Mouse (Mus musculus) CD8-positive naive resting alpha-beta T cell, adult 2 months (primary cell): ENCODE data around the gene Cep95.
"Not testable (repeated sequence)": the region's sequence is repeated elsewhere in the genome, so short reads cannot be mapped to it uniquely, and the experiment has no call there.

Experiments used
- DNase-seq, 2 experiments: peaks; one replicate each; pipeline ENCODE4 v3.0.0; 2022; ENCODE audit warnings: low read depth in 2 of 2, low spot score in 2 of 2

Cep95 gene

DNA sequence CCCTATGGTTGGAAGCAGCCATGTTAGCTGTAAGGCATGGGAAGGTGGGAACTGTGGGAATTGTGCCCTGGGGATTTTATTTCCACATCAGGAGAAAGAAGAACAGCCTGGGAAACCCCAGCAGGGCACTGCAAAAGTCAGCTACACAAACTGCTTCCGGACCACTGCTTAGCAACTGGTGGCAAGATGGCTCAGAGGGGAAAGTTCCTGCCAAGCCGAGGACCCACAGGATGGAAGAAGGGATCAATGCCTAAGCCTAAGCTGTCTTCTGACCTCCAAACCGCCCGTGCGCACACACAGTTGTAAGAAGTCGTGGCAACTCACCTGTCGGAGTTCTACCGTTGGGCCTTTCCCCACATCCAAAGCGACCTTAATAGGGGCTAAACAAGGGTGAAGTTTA, 16.0 kb upstream of the Cep95 start:
- no peak for DNase-seq

DNA sequence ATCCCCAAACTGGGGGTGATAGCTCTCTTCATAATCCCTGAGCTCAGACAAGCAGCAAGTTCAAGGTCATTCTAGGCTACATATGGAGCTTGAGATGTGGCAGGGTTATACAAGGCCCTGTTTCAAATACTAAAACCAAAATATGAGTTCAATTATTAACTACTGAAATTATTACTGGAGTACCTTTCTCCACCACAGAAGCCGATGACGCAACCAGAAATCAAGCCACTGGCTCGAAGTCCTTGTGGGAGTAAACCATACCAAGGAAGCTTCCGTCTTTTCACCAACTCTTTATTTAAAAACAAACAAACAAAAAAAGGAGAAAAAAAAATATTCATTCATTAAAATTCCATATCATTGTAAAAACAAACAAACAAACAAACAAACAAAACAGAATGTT, 12.1 kb upstream of the Cep95 start:
- DNase-seq: no peak

GRCm38 (mm10) chr11:106777395-106777794, 11.7 kb upstream of the Cep95 start:
- no peak for DNase-seq

GRCm38 (mm10) chr11:106778132-106778531, 10.9 kb upstream of the Cep95 start:
- no peak for DNase-seq

GRCm38 (mm10) chr11:106778589-106779387, 10.3 kb upstream of the Cep95 start:
- no peak for DNase-seq

GRCm38 (mm10) chr11:106779388-106780088, 9.5 kb upstream of the Cep95 start, which contains the start of gene Polg2:
Gene Polg2 (minus strand): TSS chr11:106779537.
- DNase-seq: peak; percentile 93 to 96

GRCm38 (mm10) chr11:106780089-106780425, 9.0 kb upstream of the Cep95 start:
- no peak for DNase-seq

DNA sequence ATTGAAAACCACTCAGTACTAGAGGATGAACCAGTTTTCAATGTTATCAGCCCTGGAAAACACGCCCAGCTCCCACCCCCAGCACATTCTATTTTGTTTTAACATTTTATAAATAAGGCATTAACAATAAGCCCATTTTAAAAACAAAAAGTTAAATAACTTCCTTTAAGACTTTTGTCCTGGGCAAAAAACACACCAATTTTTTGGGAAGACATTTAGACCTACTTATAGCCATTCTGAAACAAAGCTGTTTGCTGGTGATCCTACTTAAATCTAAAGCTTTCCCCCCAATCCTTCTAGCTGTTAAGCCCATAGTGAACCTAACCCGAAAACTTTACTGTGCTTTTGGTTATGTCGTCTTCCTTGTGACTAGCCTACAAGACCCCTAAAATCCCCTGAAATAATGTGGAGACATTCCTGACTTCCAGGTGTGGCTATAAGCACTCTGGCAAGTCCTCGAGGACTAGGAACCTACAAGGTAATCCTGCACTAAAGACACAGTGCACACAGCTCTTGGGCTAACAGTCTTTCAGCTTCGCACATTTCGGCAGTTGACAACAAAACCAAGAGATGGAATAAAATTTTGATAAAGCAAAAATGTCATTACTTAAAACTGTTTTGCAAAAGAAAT, 8.3 kb upstream of the Cep95 start:
- no peak for DNase-seq

- not testable (repeated sequence) for DNase-seq
Observed at GRCm38 (mm10) chr11:106782271-106782670, 6.8 kb upstream of the Cep95 start.

DNA sequence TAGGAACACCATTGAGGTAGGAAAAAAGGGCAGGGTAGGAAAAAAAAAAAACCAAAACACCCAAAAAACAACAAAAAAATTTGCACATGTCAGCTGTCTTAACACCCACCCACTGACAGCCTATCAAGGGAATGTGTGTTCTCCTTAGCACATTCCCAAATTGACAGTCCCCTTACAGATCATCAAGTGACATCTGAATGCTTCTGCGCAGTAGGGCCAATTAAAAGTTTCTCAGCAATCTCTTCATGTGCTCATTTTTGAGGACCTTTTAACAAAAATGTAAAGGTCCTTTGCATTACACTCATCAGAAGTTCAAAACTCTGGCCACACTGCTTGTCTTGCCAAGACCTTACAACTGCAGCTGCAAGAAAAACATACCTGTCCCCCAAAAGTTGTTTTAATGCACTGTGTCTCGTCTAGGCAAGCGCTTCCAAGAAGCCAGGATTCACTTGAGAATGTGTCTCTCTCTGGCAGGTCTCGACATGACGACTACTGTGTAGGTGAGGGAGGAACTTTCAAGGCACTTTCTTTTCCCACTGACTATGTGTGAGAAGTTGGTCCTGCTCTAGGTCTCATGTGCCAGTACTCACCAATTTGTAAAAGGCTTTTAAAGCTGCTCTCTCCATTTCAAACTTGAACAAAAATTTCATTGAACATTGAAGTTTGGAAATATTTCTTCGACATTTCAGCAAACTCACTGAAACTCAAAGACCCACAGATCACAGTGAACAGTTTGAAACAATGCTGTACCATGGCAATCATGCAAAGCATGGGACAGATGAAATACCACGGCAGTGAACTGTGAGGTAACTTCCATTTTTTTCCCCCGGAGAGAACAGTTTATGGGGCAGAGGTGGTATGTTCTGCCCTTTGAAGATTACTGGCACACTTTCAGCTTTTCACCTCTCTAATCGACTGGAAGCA, 5.9 kb upstream of the Cep95 start:
- no peak for DNase-seq

GRCm38 (mm10) chr11:106784476-106784875, 4.6 kb upstream of the Cep95 start:
- no peak for DNase-seq

- DNase-seq: no peak
Observed at GRCm38 (mm10) chr11:106785043-106785442, 4.0 kb upstream of the Cep95 start.

DNA sequence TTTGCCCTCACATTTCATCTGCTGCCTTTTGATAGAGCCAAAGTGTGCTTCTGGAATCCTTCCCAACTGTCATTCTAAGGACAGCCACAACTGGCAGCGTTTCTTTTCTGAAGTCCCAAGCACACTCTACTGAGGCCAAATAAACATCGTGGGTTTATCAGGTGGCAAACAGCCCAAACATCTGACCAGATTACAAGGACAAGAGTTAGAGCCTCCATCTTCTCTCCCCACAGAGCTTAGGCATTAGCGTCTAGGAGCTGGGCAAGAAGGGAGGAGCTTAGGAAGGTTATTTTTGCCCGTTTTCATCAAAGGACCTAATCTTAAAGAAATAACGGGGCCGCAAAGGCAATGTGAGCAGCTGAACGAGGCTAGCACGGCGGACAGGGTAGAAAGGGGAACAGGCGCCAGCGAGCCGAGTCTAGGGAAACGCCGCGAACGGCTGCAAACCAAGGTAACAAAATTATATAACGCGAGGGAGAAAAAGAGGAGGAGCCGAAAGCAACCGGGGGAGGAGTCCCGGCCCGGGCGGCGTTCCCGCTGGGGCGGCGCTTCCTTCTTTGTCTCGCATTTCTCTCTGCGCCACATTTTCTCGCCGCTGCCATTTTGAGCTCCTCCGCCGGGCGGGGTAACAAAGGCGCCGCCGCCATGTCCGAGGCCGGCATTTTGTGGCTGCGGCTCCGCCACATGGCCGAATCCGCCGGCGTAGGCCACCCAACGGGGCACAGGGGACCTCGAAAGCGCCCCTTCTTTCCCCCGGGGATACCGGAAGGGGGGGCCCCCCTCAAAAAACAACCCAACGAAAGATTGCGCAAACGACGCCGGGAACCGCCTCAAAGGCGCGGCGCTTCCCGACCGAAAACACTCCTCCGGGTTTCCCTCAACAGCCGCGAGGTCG, 1.7 kb upstream of the Cep95 start:
- peak; percentile 75 to 78 for DNase-seq

- DNase-seq: peak; percentile 99
Observed at GRCm38 (mm10) chr11:106788026-106788774, 852 bp upstream of the Cep95 start.

GRCm38 (mm10) chr11:106789649-106790048, 597 bp downstream of the Cep95 start:
- DNase-seq: no peak

DNA sequence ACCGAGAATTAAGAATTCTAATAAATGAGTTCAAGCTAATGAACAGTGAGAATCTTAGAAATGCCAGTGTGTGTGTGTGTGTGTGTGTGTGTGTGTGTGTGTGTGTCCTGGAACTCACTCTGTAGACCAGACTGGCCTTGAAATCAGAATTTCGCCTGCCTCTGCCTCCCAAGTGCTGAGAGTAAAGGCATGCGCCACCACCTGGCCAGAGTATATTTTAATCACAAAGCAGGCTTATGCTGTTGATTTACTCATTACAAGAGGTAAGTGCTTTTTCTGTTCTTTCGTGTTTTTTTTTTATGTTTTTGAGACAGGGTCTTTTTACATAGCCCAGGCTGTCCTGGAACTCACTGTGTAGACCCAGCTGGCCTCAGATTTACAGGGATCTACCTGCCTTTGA, 4.8 kb downstream of the Cep95 start:
- DNase-seq: no peak

GRCm38 (mm10) chr11:106795679-106796078, 6.6 kb downstream of the Cep95 start:
- DNase-seq: no peak

DNA sequence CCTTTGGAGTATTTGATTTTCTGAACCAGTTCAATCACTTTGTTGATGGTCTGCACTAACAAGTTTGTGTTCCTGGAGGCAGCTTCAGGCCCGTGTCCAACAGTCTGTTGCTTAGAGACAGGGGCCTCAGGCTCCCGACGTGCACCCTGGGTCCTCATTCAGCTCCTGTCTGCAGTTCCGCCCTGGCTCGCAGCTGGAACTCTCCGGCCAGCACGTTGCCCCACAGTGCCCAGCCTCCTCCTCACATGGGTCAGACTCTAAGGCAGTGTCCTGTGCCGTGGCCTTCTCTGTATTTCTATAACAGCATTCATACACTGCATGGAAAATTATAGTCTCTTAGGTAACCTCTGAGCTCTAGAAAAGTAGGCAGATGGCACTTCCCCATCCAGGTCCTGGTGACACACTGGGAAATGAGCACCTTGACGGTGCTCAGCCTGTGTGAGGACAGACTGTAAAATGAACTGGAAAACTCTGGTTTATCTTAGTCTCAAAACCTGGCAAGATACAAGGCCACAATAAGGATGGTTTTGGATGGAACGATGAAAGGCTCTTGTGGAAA, 13.1 kb downstream of the Cep95 start:
- no peak for DNase-seq

- not testable (repeated sequence) for DNase-seq
Observed at GRCm38 (mm10) chr11:106807442-106807841, 18.4 kb downstream of the Cep95 start.
